Mouse (Mus musculus): ENCODE measurements around the gene Sept5. TPM values are rescaled to one million over a fixed set of nuclear protein-coding genes. Genes with fewer than 3 reads are reported as not detected.

Sept5 gene
- polyA plus RNA-seq, 1 experiment from 2014 or later: 262 TPM

GRCm38 (mm10) chr16:18577071-18577470, 52.7 kb downstream of the Sept5 start:
- Histone ChIP-seq H3K27me3 (ENCODE audit: control insufficient read depth, insufficient read depth, low read depth, low read length) (peaks cover 36% of the 10 kb centered on the region), H3K4me3 (ENCODE audit: low read depth, low read length) (no peak overlapping the region), H3K27ac (ENCODE audit: low read length) (no peak overlapping the region), H3K4me2 (ENCODE audit: low read length) (no peak overlapping the region), H3K9ac (ENCODE audit: low read depth, low read length) (no peak overlapping the region), H3K4me1 (ENCODE audit: control insufficient read depth, insufficient read depth, low read length) (peaks cover 10% of the 10 kb centered on the region), H3K36me3 (ENCODE audit: control insufficient read depth, insufficient read depth, low read length) (no peaks in the 10 kb centered on the region), H3K9me3 (replicated peaks; ENCODE audit: control insufficient read depth, low read length, poor library complexity, severe bottlenecking) (no peaks in the 10 kb centered on the region)
- WGBS: 29% methylated on average over 3 of the region's 3 CpGs
- no peak for ATAC-seq

GRCm38 (mm10) chr16:18574196-18574595, 55.6 kb downstream of the Sept5 start:
- Histone ChIP-seq H3K27me3 (ENCODE audit: control insufficient read depth, insufficient read depth, low read depth, low read length) (peaks cover 9% of the 10 kb centered on the region), H3K4me2 (ENCODE audit: low read length) (no peak overlapping the region), H3K4me3 (ENCODE audit: low read depth, low read length) (no peak overlapping the region), H3K4me1 (ENCODE audit: control insufficient read depth, insufficient read depth, low read length) (no peaks in the 10 kb centered on the region), H3K9me3 (replicated peaks; ENCODE audit: control insufficient read depth, low read length, poor library complexity, severe bottlenecking) (no peaks in the 10 kb centered on the region), H3K36me3 (ENCODE audit: control insufficient read depth, insufficient read depth, low read length) (no peaks in the 10 kb centered on the region), H3K27ac (ENCODE audit: low read length) (no peak overlapping the region), H3K9ac (ENCODE audit: low read depth, low read length) (no peak overlapping the region)
- 79% methylated on average over 8 of the region's 8 CpGs for WGBS
- no peak for ATAC-seq

Other genes starting within 250 kb of the Sept5 start
- gene Txnrd2, start 203.6 kb downstream of the Sept5 start, polyA plus RNA-seq (2015; fragmentation: Nextera tagmentation; extraction: Ambion mirVana): 36.6 and 37.0 TPM in 2 replicates
- gene Comt, start 203.1 kb downstream of the Sept5 start, polyA plus RNA-seq (2015; fragmentation: Nextera tagmentation; extraction: Ambion mirVana): 96.6 and 112 TPM in 2 replicates
- gene Gnb1l, start 131.2 kb downstream of the Sept5 start, polyA plus RNA-seq (2015; fragmentation: Nextera tagmentation; extraction: Ambion mirVana): 16.5 and 17.6 TPM in 2 replicates
- gene Rtl10, start 131.1 kb downstream of the Sept5 start, polyA plus RNA-seq (2015; fragmentation: Nextera tagmentation; extraction: Ambion mirVana): 3.3 and 3.5 TPM in 2 replicates
- 0.33 and 0.66 TPM in 2 replicates for gene Tbx1, start 39.3 kb downstream of the Sept5 start, polyA plus RNA-seq (2015; fragmentation: Nextera tagmentation; extraction: Ambion mirVana)
- 9.4 and 9.8 TPM in 2 replicates for gene Gp1bb, start 7.6 kb downstream of the Sept5 start, polyA plus RNA-seq (2015; fragmentation: Nextera tagmentation; extraction: Ambion mirVana)
- gene Gm49601, start 3.5 kb downstream of the Sept5 start, polyA plus RNA-seq (2015; fragmentation: Nextera tagmentation; extraction: Ambion mirVana): 23.3 and 24.6 TPM in 2 replicates
- 104 and 105 TPM in 2 replicates for gene Cldn5, start 146.9 kb upstream of the Sept5 start, polyA plus RNA-seq (2015; fragmentation: Nextera tagmentation; extraction: Ambion mirVana)
- gene Ufd1, start 181.8 kb upstream of the Sept5 start, polyA plus RNA-seq (2015; fragmentation: Nextera tagmentation; extraction: Ambion mirVana): 106 and 107 TPM in 2 replicates
- 4.4 and 6.1 TPM in 2 replicates for gene Cdc45, start 182.0 kb upstream of the Sept5 start, polyA plus RNA-seq (2015; fragmentation: Nextera tagmentation; extraction: Ambion mirVana)
- gene 2510002D24Rik, start 206.6 kb upstream of the Sept5 start, polyA plus RNA-seq (2015; fragmentation: Nextera tagmentation; extraction: Ambion mirVana): 45.8 and 50.3 TPM in 2 replicates
- not detected in 2 replicates for gene Gm28539, start 206.6 kb upstream of the Sept5 start, polyA plus RNA-seq (2015; fragmentation: Nextera tagmentation; extraction: Ambion mirVana)
- 64.6 and 65.8 TPM in 2 replicates for gene Mrpl40, start 246.9 kb upstream of the Sept5 start, polyA plus RNA-seq (2015; fragmentation: Nextera tagmentation; extraction: Ambion mirVana)
- 18.5 and 20.5 TPM in 2 replicates for gene Hira, start 247.1 kb upstream of the Sept5 start, polyA plus RNA-seq (2015; fragmentation: Nextera tagmentation; extraction: Ambion mirVana)

Data from midbrain, embryonic 16.5 days (tissue).